Mouse (Mus musculus): Measurements from ENCODE around the gene Mfsd9. TPM values are rescaled to one million over a fixed set of nuclear protein-coding genes. Genes with fewer than 3 reads are reported as not detected.
A peak's percentile ranks its signal among the peaks of the same experiment; 100 is the strongest.

The Mfsd9 gene
- total RNA-seq, 1 experiment, result 3.1 TPM

DNA sequence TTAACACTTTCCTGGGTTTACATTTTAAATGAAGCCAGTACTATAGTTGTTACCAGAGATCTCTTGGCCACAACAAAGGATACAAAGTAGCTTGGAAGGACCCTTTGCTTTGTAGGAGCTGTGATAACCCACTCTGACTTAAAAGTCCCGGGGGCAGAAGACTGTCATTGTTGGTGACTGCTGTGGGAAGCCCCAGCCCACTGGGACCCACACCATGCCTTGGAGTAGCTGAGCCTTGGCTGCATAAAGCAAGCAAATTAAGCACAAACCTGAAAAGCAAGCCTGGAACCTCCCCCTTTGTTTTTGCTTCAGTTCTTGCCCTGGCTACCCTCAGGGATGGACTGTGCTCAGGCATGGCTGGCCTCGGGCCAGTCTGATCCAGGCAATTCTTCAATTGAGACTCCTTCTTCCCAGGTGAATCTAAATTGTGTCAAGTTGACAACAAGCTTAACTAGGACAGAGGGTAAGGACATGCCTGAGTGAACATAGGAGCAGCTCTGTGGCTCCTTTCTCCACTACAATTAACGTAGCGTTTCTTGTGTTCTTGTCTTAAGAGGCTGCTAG, 21.1 kb downstream of the Mfsd9 start:
- no peak overlapping the region for H3K4me3 ChIP-seq (ENCODE audit: insufficient read depth in 1 of 2, low read depth in 1 of 2, low read length in 2 of 2, poor library complexity in 1 of 2, severe bottlenecking in 1 of 2)
- peaks cover 2% of the 10 kb centered on the region; the same call in 1 of the 2 replicates for H3K36me3 ChIP-seq (ENCODE audit: control insufficient read depth, insufficient read depth, low read length, poor library complexity, severe bottlenecking)
- no peak overlapping the region for H3K9ac ChIP-seq (ENCODE audit: insufficient read depth, low read depth, low read length, poor library complexity, severe bottlenecking)
- no peak for TF ChIP-seq ZC3H11A (IDR thresholded peaks at IDR 0.05; ENCODE audit: borderline replicate concordance, low read depth, low read length)
- TF ChIP-seq HCFC1 (IDR thresholded peaks at IDR 0.05; ENCODE audit: borderline replicate concordance, insufficient read depth, low read length), result no peak
- TF ChIP-seq CHD2 (IDR thresholded peaks at IDR 0.05; ENCODE audit: low read depth, low read length), result no peak
- no peak for TF ChIP-seq MAFK (IDR thresholded peaks at IDR 0.05; ENCODE audit: insufficient read depth, low read depth, low read length)
- TF ChIP-seq ZNF384 (IDR thresholded peaks at IDR 0.05; ENCODE audit: low read depth, low read length), result no peak
- in situ Hi-C loops (cut with MboI; ENCODE audit: low sequenced_read_pairs in 2 of 2, unreplicated experiment in 2 of 2), result no loop called here
- H3K27ac ChIP-seq (ENCODE audit: insufficient read depth, low read depth, low read length, poor library complexity, severe bottlenecking), result no peak overlapping the region
- no peaks in the 10 kb centered on the region for H3K4me1 ChIP-seq (ENCODE audit: control insufficient read depth in 2 of 2, insufficient read depth in 2 of 2, low read length in 2 of 2, poor library complexity in 1 of 2)
- no peak for DNase-seq (ENCODE audit: low read depth, low spot score)
- no peaks in the 10 kb centered on the region for H3K9me3 ChIP-seq (ENCODE audit: control insufficient read depth, insufficient read depth, low read depth, low read length)

DNA sequence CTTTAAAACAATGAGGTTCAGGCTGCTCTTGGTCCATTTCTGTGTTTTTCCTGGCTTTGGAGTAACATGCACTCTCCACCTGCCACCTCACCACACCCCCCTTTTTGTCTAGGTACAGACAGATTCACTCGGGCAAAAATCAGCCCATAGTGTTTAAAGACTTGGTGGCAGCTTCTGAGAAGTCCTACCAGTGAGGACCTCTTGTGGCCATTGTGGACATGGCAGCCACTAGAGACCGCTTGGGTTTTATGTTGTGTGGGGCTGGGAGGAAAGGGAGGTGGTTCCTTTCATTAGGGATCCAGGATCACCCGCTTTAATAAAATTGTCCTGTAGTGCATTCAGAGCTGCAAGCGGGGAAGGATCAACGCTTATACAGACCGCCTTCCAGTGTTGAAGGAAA, 21.9 kb downstream of the Mfsd9 start:
- no peak for TF ChIP-seq HCFC1 (IDR thresholded peaks at IDR 0.05; ENCODE audit: borderline replicate concordance, insufficient read depth, low read length)
- TF ChIP-seq ZC3H11A (IDR thresholded peaks at IDR 0.05; ENCODE audit: borderline replicate concordance, low read depth, low read length), result peak; percentile 51; the same call in 1 of the 2 replicates
- no peak for TF ChIP-seq MAFK (IDR thresholded peaks at IDR 0.05; ENCODE audit: insufficient read depth, low read depth, low read length)
- no peak for TF ChIP-seq ZNF384 (IDR thresholded peaks at IDR 0.05; ENCODE audit: low read depth, low read length)
- TF ChIP-seq CHD2 (IDR thresholded peaks at IDR 0.05; ENCODE audit: low read depth, low read length), result no peak
- peak overlapping the region in 1 of 2 experiments; percentile 30; a peak in 1 of 4 replicates for H3K4me3 ChIP-seq (ENCODE audit: insufficient read depth in 1 of 2, low read depth in 1 of 2, low read length in 2 of 2, poor library complexity in 1 of 2, severe bottlenecking in 1 of 2)
- no peak overlapping the region for H3K9ac ChIP-seq (ENCODE audit: insufficient read depth, low read depth, low read length, poor library complexity, severe bottlenecking)
- no peaks in the 10 kb centered on the region for H3K9me3 ChIP-seq (ENCODE audit: control insufficient read depth, insufficient read depth, low read depth, low read length)
- peak; percentile 72 for DNase-seq (ENCODE audit: low read depth, low spot score)
- no peaks in the 10 kb centered on the region for H3K4me1 ChIP-seq (ENCODE audit: control insufficient read depth in 2 of 2, insufficient read depth in 2 of 2, low read length in 2 of 2, poor library complexity in 1 of 2)
- no peak overlapping the region for H3K27ac ChIP-seq (ENCODE audit: insufficient read depth, low read depth, low read length, poor library complexity, severe bottlenecking)
- H3K36me3 ChIP-seq (ENCODE audit: control insufficient read depth, insufficient read depth, low read length, poor library complexity, severe bottlenecking), result no peaks in the 10 kb centered on the region
- in situ Hi-C loops (cut with MboI; ENCODE audit: low sequenced_read_pairs in 2 of 2, unreplicated experiment in 2 of 2), result no loop called here

DNA sequence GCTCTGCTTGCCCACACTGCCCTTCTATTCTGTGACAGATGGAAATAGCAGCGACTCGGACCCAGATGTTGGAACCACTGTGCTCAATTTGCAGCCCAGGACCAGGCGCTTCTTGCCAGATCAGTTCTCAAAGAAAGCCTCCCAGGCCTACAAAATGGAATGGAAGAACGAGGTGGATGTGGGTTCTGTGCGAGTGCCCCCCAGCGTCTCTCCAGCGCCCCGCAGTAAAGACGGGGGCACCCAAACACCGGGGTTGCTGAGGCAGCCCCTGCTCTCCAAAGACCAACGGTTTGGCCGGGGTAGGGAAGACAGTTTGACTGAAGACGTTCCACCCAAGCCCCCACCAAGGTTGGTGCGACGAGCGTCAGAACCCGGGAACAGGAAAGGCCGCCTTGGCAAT, 22.9 kb downstream of the Mfsd9 start:
- Histone ChIP-seq H3K9me3 (ENCODE audit: control insufficient read depth, insufficient read depth, low read depth, low read length) (no peaks in the 10 kb centered on the region), H3K4me1 (ENCODE audit: control insufficient read depth in 2 of 2, insufficient read depth in 2 of 2, low read length in 2 of 2, poor library complexity in 1 of 2) (no peaks in the 10 kb centered on the region), H3K9ac (ENCODE audit: insufficient read depth, low read depth, low read length, poor library complexity, severe bottlenecking) (no peak overlapping the region), H3K27ac (ENCODE audit: insufficient read depth, low read depth, low read length, poor library complexity, severe bottlenecking) (no peak overlapping the region), H3K36me3 (ENCODE audit: control insufficient read depth, insufficient read depth, low read length, poor library complexity, severe bottlenecking) (no peaks in the 10 kb centered on the region), H3K4me3 (ENCODE audit: insufficient read depth in 1 of 2, low read depth in 1 of 2, low read length in 2 of 2, poor library complexity in 1 of 2, severe bottlenecking in 1 of 2) (no peak overlapping the region)
- TF ChIP-seq HCFC1 (IDR thresholded peaks at IDR 0.05; ENCODE audit: borderline replicate concordance, insufficient read depth, low read length), result no peak
- no peak for DNase-seq (ENCODE audit: low read depth, low spot score)
- in situ Hi-C loops (cut with MboI; ENCODE audit: low sequenced_read_pairs in 2 of 2, unreplicated experiment in 2 of 2), result no loop called here

GRCm38 (mm10) chr1:40765521-40765920, 25.0 kb downstream of the Mfsd9 start:
- H3K4me3 ChIP-seq (ENCODE audit: insufficient read depth in 1 of 2, low read depth in 1 of 2, low read length in 2 of 2, poor library complexity in 1 of 2, severe bottlenecking in 1 of 2), result no peak overlapping the region
- TF ChIP-seq MAFK (IDR thresholded peaks at IDR 0.05; ENCODE audit: insufficient read depth, low read depth, low read length) (no peak), CHD2 (IDR thresholded peaks at IDR 0.05; ENCODE audit: low read depth, low read length) (no peak), ZNF384 (IDR thresholded peaks at IDR 0.05; ENCODE audit: low read depth, low read length) (no peak), ZC3H11A (IDR thresholded peaks at IDR 0.05; ENCODE audit: borderline replicate concordance, low read depth, low read length) (no peak), HCFC1 (IDR thresholded peaks at IDR 0.05; ENCODE audit: borderline replicate concordance, insufficient read depth, low read length) (no peak)
- no peaks in the 10 kb centered on the region for H3K9me3 ChIP-seq (ENCODE audit: control insufficient read depth, insufficient read depth, low read depth, low read length)
- H3K36me3 ChIP-seq (ENCODE audit: control insufficient read depth, insufficient read depth, low read length, poor library complexity, severe bottlenecking), result no peaks in the 10 kb centered on the region
- H3K9ac ChIP-seq (ENCODE audit: insufficient read depth, low read depth, low read length, poor library complexity, severe bottlenecking), result no peak overlapping the region
- in situ Hi-C loops (cut with MboI; ENCODE audit: low sequenced_read_pairs in 2 of 2, unreplicated experiment in 2 of 2), result no loop called here
- H3K27ac ChIP-seq (ENCODE audit: insufficient read depth, low read depth, low read length, poor library complexity, severe bottlenecking), result no peak overlapping the region
- no peaks in the 10 kb centered on the region for H3K4me1 ChIP-seq (ENCODE audit: control insufficient read depth in 2 of 2, insufficient read depth in 2 of 2, low read length in 2 of 2, poor library complexity in 1 of 2)
- no peak for DNase-seq (ENCODE audit: low read depth, low spot score)

DNA sequence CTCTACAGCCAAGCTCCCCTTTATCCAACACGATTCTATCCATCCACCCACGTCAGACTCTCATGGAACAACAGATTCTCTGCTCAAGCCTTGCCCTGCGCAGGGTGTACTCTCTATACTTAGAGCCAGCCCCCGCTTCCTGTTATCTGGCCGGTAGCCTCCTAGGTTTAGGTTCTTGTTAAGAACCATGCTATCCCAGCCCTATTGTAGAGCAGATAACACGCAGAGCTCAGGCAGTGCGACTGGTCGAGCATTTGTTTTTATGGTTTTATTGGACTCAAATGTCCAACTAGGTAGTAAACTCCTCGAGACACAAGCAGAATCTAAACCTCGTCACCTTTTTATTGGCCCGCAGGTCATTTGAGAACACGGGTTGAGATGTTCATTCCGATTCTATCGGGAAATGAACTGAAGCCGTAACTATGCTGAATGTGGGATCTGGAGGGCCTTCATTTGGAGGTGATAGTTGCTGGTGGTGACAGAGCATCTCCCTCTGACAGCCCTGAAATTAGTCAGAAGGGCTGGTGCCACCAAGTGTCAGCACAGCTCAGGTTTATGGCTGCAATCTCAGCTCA, 25.7 kb downstream of the Mfsd9 start:
- Histone ChIP-seq H3K9me3 (ENCODE audit: control insufficient read depth, insufficient read depth, low read depth, low read length) (no peaks in the 10 kb centered on the region), H3K4me1 (ENCODE audit: control insufficient read depth in 2 of 2, insufficient read depth in 2 of 2, low read length in 2 of 2, poor library complexity in 1 of 2) (no peaks in the 10 kb centered on the region), H3K9ac (ENCODE audit: insufficient read depth, low read depth, low read length, poor library complexity, severe bottlenecking) (no peak overlapping the region), H3K27ac (ENCODE audit: insufficient read depth, low read depth, low read length, poor library complexity, severe bottlenecking) (no peak overlapping the region), H3K36me3 (ENCODE audit: control insufficient read depth, insufficient read depth, low read length, poor library complexity, severe bottlenecking) (no peaks in the 10 kb centered on the region), H3K4me3 (ENCODE audit: insufficient read depth in 1 of 2, low read depth in 1 of 2, low read length in 2 of 2, poor library complexity in 1 of 2, severe bottlenecking in 1 of 2) (no peak overlapping the region)
- no peak for DNase-seq (ENCODE audit: low read depth, low spot score)
- in situ Hi-C loops (cut with MboI; ENCODE audit: low sequenced_read_pairs in 2 of 2, unreplicated experiment in 2 of 2), result no loop called here
- TF ChIP-seq HCFC1 (IDR thresholded peaks at IDR 0.05; ENCODE audit: borderline replicate concordance, insufficient read depth, low read length) (no peak), ZC3H11A (IDR thresholded peaks at IDR 0.05; ENCODE audit: borderline replicate concordance, low read depth, low read length) (no peak)

Measured in ES-E14 (cell line).